Mouse (Mus musculus): ENCODE measurements around the gene Washc4. TPM values are rescaled to one million over a fixed set of nuclear protein-coding genes. Genes with fewer than 3 reads are reported as not detected.

The Washc4 gene
- total and polyA plus RNA-seq, 3 experiments, result 16.3 to 31.8 (median 19.3) TPM

DNA sequence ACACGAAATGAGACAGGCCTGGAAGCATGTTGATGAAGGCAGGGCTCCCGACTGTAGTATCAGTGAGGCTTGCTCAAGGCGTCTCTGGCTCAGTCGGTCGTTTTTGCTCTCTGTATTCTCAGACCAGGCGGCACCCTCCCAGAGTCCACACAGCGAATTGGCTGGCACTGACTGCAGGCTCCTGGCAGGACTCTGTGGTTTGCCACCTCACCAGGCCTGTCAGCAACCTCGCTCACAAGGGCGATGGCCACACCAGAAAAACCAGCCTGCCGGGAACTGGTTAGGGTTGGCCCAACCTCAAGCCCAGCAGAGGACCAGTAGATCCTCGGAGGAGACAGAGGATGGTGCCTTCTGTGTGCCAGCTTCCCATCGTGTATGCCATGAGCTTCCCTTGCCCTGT lies 81.3 kb downstream of the Washc4 start:
- no peak overlapping the region for H3K9ac ChIP-seq (ENCODE audit: insufficient read depth, low read depth)
- in situ Hi-C loops (cut with MboI; ENCODE audit: low pct_ligation_motif_present, low pct_unique_long_range_greater_than_20kb, low sequenced_read_pairs), result no loop called here
- TF ChIP-seq RCOR1 (conservative IDR thresholded peaks at IDR 0.05; ENCODE audit: low read depth, low read length), result no peak
- TF ChIP-seq TCF12 (IDR thresholded peaks at IDR 0.05; ENCODE audit: low read depth, low read length), result no peak
- no peak for TF ChIP-seq MAFK (IDR thresholded peaks at IDR 0.05; ENCODE audit: insufficient replicate concordance, low read length)
- TF ChIP-seq SIN3A (IDR thresholded peaks at IDR 0.05; ENCODE audit: low read length), result no peak
- TF ChIP-seq ZC3H11A (IDR thresholded peaks at IDR 0.05; ENCODE audit: low read depth, low read length), result no peak
- no peak for TF ChIP-seq CTCF (conservative IDR thresholded peaks at IDR 0.05 in 1 of 2, IDR thresholded peaks at IDR 0.05 in 1 of 2; ENCODE audit: low read depth in 2 of 2, low read length in 2 of 2)
- TF ChIP-seq USF2 (conservative IDR thresholded peaks at IDR 0.05; ENCODE audit: low read depth, low read length), result no peak
- TF ChIP-seq MXI1 (IDR thresholded peaks at IDR 0.05; ENCODE audit: low read depth, low read length), result no peak
- no peak for TF ChIP-seq SMC3 (IDR thresholded peaks at IDR 0.05; ENCODE audit: low read depth, low read length)
- no peak for TF ChIP-seq ETS1 (conservative IDR thresholded peaks at IDR 0.05; ENCODE audit: low read depth, low read length)
- TF ChIP-seq UBTF (IDR thresholded peaks at IDR 0.05; ENCODE audit: low read depth, low read length), result no peak
- no peak for TF ChIP-seq MAZ (IDR thresholded peaks at IDR 0.05; ENCODE audit: low read depth, low read length)
- TF ChIP-seq RAD21 (IDR thresholded peaks at IDR 0.05; ENCODE audit: low read depth, low read length), result no peak
- TF ChIP-seq CHD2 (IDR thresholded peaks at IDR 0.05; ENCODE audit: low read length), result no peak
- dilution Hi-C loops (cut with MboI; ENCODE audit: extremely low pct_ligation_motif_present, extremely low pct_unique_long_range_greater_than_20kb, low sequenced_read_pairs), result no loop called here
- H3K36me3 ChIP-seq (replicated peaks in 1 of 2; ENCODE audit: control insufficient read depth in 1 of 2, insufficient read depth in 1 of 2, low read length in 1 of 2), result peaks cover 30 to 82% of the 10 kb centered on the region in 2 experiments
- no peak for DNase-seq (ENCODE audit: extremely low read depth)
- H3K79me2 ChIP-seq (replicated peaks; ENCODE audit: control insufficient read depth, extremely low read depth, insufficient read depth, poor library complexity, severe bottlenecking), result no peaks in the 10 kb centered on the region
- H3K4me3 ChIP-seq (replicated peaks in 1 of 3; ENCODE audit: low read depth in 2 of 3, low read length in 2 of 3, poor library complexity in 1 of 3), result no peak overlapping the region
- H3K4me2 ChIP-seq (ENCODE audit: insufficient read depth, low read depth, poor library complexity, severe bottlenecking), result no peak overlapping the region
- no peaks in the 10 kb centered on the region for H3K27me3 ChIP-seq (replicated peaks)
- no peaks in the 10 kb centered on the region for H3K9me3 ChIP-seq (replicated peaks; ENCODE audit: low read length)
- H3K4me1 ChIP-seq (ENCODE audit: control insufficient read depth in 1 of 2, insufficient read depth in 2 of 2), result no peaks in the 10 kb centered on the region
- no peak overlapping the region for H3K27ac ChIP-seq (ENCODE audit: insufficient read depth, low read depth)

GRCm38 (mm10) chr10:83627113-83627687 lies 83.6 kb downstream of the Washc4 start:
- H3K36me3 ChIP-seq (replicated peaks in 1 of 2; ENCODE audit: control insufficient read depth in 1 of 2, insufficient read depth in 1 of 2, low read length in 1 of 2), result peaks cover 32 to 77% of the 10 kb centered on the region in 2 experiments
- in situ Hi-C loops (cut with MboI; ENCODE audit: low pct_ligation_motif_present, low pct_unique_long_range_greater_than_20kb, low sequenced_read_pairs) (no loop called here), dilution Hi-C loops (cut with MboI; ENCODE audit: extremely low pct_ligation_motif_present, extremely low pct_unique_long_range_greater_than_20kb, low sequenced_read_pairs) (no loop called here)
- TF ChIP-seq SMC3 (IDR thresholded peaks at IDR 0.05; ENCODE audit: low read depth, low read length), result no peak
- no peak overlapping the region for H3K27ac ChIP-seq (ENCODE audit: insufficient read depth, low read depth)
- H3K4me2 ChIP-seq (ENCODE audit: insufficient read depth, low read depth, poor library complexity, severe bottlenecking), result no peak overlapping the region
- H3K4me1 ChIP-seq (ENCODE audit: control insufficient read depth in 1 of 2, insufficient read depth in 2 of 2), result no peaks in the 10 kb centered on the region
- no peaks in the 10 kb centered on the region for H3K9me3 ChIP-seq (replicated peaks; ENCODE audit: low read length)
- H3K27me3 ChIP-seq (replicated peaks), result no peaks in the 10 kb centered on the region
- DNase-seq (ENCODE audit: extremely low read depth), result no peak
- no peak overlapping the region for H3K4me3 ChIP-seq (replicated peaks in 1 of 3; ENCODE audit: low read depth in 2 of 3, low read length in 2 of 3, poor library complexity in 1 of 3)
- no peaks in the 10 kb centered on the region for H3K79me2 ChIP-seq (replicated peaks; ENCODE audit: control insufficient read depth, extremely low read depth, insufficient read depth, poor library complexity, severe bottlenecking)
- no peak overlapping the region for H3K9ac ChIP-seq (ENCODE audit: insufficient read depth, low read depth)

- Histone ChIP-seq H3K4me1 (ENCODE audit: control insufficient read depth in 1 of 2, insufficient read depth in 2 of 2) (no peaks in the 10 kb centered on the region), H3K9me3 (replicated peaks; ENCODE audit: low read length) (no peaks in the 10 kb centered on the region), H3K27me3 (replicated peaks) (no peaks in the 10 kb centered on the region), H3K4me3 (replicated peaks in 1 of 3; ENCODE audit: low read depth in 2 of 3, low read length in 2 of 3, poor library complexity in 1 of 3) (no peak overlapping the region), H3K4me2 (ENCODE audit: insufficient read depth, low read depth, poor library complexity, severe bottlenecking) (no peak overlapping the region), H3K79me2 (replicated peaks; ENCODE audit: control insufficient read depth, extremely low read depth, insufficient read depth, poor library complexity, severe bottlenecking) (no peaks in the 10 kb centered on the region), H3K27ac (ENCODE audit: insufficient read depth, low read depth) (no peak overlapping the region), H3K9ac (ENCODE audit: insufficient read depth, low read depth) (no peak overlapping the region), H3K36me3 (replicated peaks in 1 of 2; ENCODE audit: control insufficient read depth in 1 of 2, insufficient read depth in 1 of 2, low read length in 1 of 2) (peaks cover 35 to 82% of the 10 kb centered on the region in 2 experiments)
- dilution Hi-C loops (cut with MboI; ENCODE audit: extremely low pct_ligation_motif_present, extremely low pct_unique_long_range_greater_than_20kb, low sequenced_read_pairs) (no loop called here), in situ Hi-C loops (cut with MboI; ENCODE audit: low pct_ligation_motif_present, low pct_unique_long_range_greater_than_20kb, low sequenced_read_pairs) (no loop called here)
- TF ChIP-seq USF1 (IDR thresholded peaks at IDR 0.05; ENCODE audit: low read depth, low read length) (no peak), POLR2AphosphoS2 (IDR thresholded peaks at IDR 0.05; ENCODE audit: low read depth, low read length) (no peak)
- DNase-seq (ENCODE audit: extremely low read depth), result no peak
Measured at GRCm38 (mm10) chr10:83628241-83628640, 84.7 kb downstream of the Washc4 start.

Data from CH12.LX (cell line).